In genomic region chr7:130904571-130905365, GRCm38 (mm10) we compare ENCODE assay signal across 24 mouse cellular contexts. TPM values are rescaled to one million over a fixed set of nuclear protein-coding genes. Genes with fewer than 3 reads are reported as not detected.
DNase-seq lines count a peak whose midpoint lies in the region; TF ChIP-seq lines count a peak whose summit lies in the region.
"Had no signal": no experiment of that assay in that cellular context is flagged by ENCODE, and none has a peak within 500 bp of the region (broad histone marks: within the 10 kb centered on the region; RNA-seq: fewer than 3 reads in every experiment).

No protein-coding gene starts in this region.

- no peaks in the 10 kb centered on the region for H3K9me3 ChIP-seq in CH12.LX (replicated peaks; ENCODE audit: low read length)
- H3K9me3 ChIP-seq: embryonic facial prominence, embryonic 12.5 days; forebrain, embryonic 12.5 days; heart, embryonic 10.5 days; hindbrain, embryonic 13.5 days had no signal

- H3K9ac ChIP-seq in CH12.LX (ENCODE audit: insufficient read depth, low read depth) = 0 out of 2 replicates have a peak overlapping the region, but pooled peaks have one; percentile 32
- H3K9ac ChIP-seq: embryonic facial prominence, embryonic 12.5 days; forebrain, embryonic 12.5 days; hindbrain, embryonic 13.5 days had no signal

- in situ Hi-C loops in CH12.LX (cut with MboI; ENCODE audit: low pct_ligation_motif_present, low pct_unique_long_range_greater_than_20kb, low sequenced_read_pairs) = no loop called here

- TF ChIP-seq EP300 in CH12.LX (IDR thresholded peaks at IDR 0.05; ENCODE audit: low read length) = no peak

- peaks cover 0 to 3% of the 10 kb centered on the region in 2 experiments for H3K36me3 ChIP-seq in CH12.LX (replicated peaks in 1 of 2; ENCODE audit: control insufficient read depth in 1 of 2, insufficient read depth in 1 of 2, low read length in 1 of 2)
- peaks cover 35% of the 10 kb centered on the region for H3K36me3 ChIP-seq in myocyte (ENCODE audit: control insufficient read depth, insufficient read depth)

- H3K79me2 ChIP-seq in CH12.LX (replicated peaks; ENCODE audit: control insufficient read depth, extremely low read depth, insufficient read depth, poor library complexity, severe bottlenecking) (no peaks in the 10 kb centered on the region), myocyte (ENCODE audit: control insufficient read depth, insufficient read depth) (no peaks in the 10 kb centered on the region)

- no peak overlapping the region for H3ac ChIP-seq in myocyte (ENCODE audit: control insufficient read depth, insufficient read length)

- no peak overlapping the region for H3K27ac ChIP-seq in CH12.LX (ENCODE audit: insufficient read depth, low read depth)
- H3K27ac ChIP-seq: embryonic facial prominence, embryonic 12.5 days; forebrain, embryonic 12.5 days; gastrocnemius, adult 2 months; heart, embryonic 10.5 days; hindbrain, embryonic 13.5 days; hindbrain, postnatal 0 days had no signal

- TF ChIP-seq CTCF in CH12.LX (conservative IDR thresholded peaks at IDR 0.05 in 1 of 2, IDR thresholded peaks at IDR 0.05 in 1 of 2; ENCODE audit: low read depth in 2 of 2, low read length in 2 of 2) = no peak

- DNase-seq in 3T3-L1 (ENCODE audit: low read depth, low spot score) = peak; percentile 31
- DNase-seq in CH12.LX (ENCODE audit: extremely low read depth) = no peak
- DNase-seq in NIH3T3 (ENCODE audit: low read depth) = peak; percentile 27
- no peak for DNase-seq in right cerebral cortex, postnatal 4 days
- DNase-seq in cerebellum, postnatal 10 days = no peak
- DNase-seq in urinary bladder, postnatal 4 days (ENCODE audit: low spot score in 2 of 2) = no peak
- DNase-seq: adrenal gland, adult 8-10 months; adrenal gland, postnatal 36 days; B cell, adult 2 months; cerebellum, adult 2 months; cerebellum, postnatal 25 days; gastrocnemius, adult 2 months; gastrocnemius, postnatal 25 days; heart, postnatal 10 days; heart, postnatal 4 days; kidney, adult 2 months had no signal

- H3K4me3 ChIP-seq in CH12.LX (replicated peaks in 1 of 3; ENCODE audit: low read depth in 2 of 3, low read length in 2 of 3, poor library complexity in 1 of 3) (peak overlapping the region in 1 of 3 experiments; percentile 11), myocyte (no peak overlapping the region)
- H3K4me3 ChIP-seq: embryonic facial prominence, embryonic 12.5 days; forebrain, embryonic 12.5 days; gastrocnemius, adult 2 months; heart, embryonic 10.5 days; hindbrain, embryonic 13.5 days had no signal

- H3K27me3 ChIP-seq in CH12.LX (replicated peaks) = peaks cover 2% of the 10 kb centered on the region
- H3K27me3 ChIP-seq in myocyte (ENCODE audit: control insufficient read depth, insufficient read depth, insufficient read length) = no peaks in the 10 kb centered on the region
- H3K27me3 ChIP-seq: embryonic facial prominence, embryonic 12.5 days; forebrain, embryonic 12.5 days; hindbrain, embryonic 13.5 days had no signal

- H3K4me2 ChIP-seq in CH12.LX (ENCODE audit: insufficient read depth, low read depth, poor library complexity, severe bottlenecking) (peak overlapping the region; percentile 46; the same call in 1 of the 2 replicates), myocyte (ENCODE audit: low read depth) (peak overlapping the region; percentile 49)
- H3K4me2 ChIP-seq: embryonic facial prominence, embryonic 12.5 days; forebrain, embryonic 12.5 days; hindbrain, embryonic 13.5 days had no signal

- dilution Hi-C loops in CH12.LX (cut with MboI; ENCODE audit: extremely low pct_ligation_motif_present, extremely low pct_unique_long_range_greater_than_20kb, low sequenced_read_pairs) = no loop called here

- H3K4me1 ChIP-seq in CH12.LX (ENCODE audit: control insufficient read depth in 1 of 2, insufficient read depth in 2 of 2) = peaks cover 8 to 10% of the 10 kb centered on the region in 2 experiments
- H3K4me1 ChIP-seq: embryonic facial prominence, embryonic 12.5 days; forebrain, embryonic 12.5 days; heart, embryonic 10.5 days; hindbrain, embryonic 13.5 days had no signal

- TF ChIP-seq POLR2A in CH12.LX (IDR thresholded peaks at IDR 0.05; ENCODE audit: low read depth, low read length) = no peak
- no peak for TF ChIP-seq POLR2A in myocyte (IDR thresholded peaks at IDR 0.05; ENCODE audit: insufficient read length, low read depth)

- TF ChIP-seq RAD21 in CH12.LX (IDR thresholded peaks at IDR 0.05; ENCODE audit: low read depth, low read length) = no peak

TF ChIP-seq in CH12.LX, 34 proteins besides CTCF, POLR2A, EP300 and RAD21:
- TF ChIP-seq KAT2A (IDR thresholded peaks at IDR 0.05; ENCODE audit: insufficient replicate concordance, low read length) = no peak
TF ChIP-seq in CH12.LX: peak in this region for 0.

TF ChIP-seq in myocyte, 11 proteins besides CTCF, POLR2A, EP300 and RAD21:
- TF ChIP-seq TCF3 (IDR thresholded peaks at IDR 0.05; ENCODE audit: insufficient read length, low read depth) (no peak), MYOD1 (IDR thresholded peaks at IDR 0.05; ENCODE audit: control insufficient read depth in 1 of 3, insufficient read length in 2 of 3, low read depth in 2 of 3) (no peak), USF1 (IDR thresholded peaks at IDR 0.05; ENCODE audit: low read depth) (no peak), E2F4 (IDR thresholded peaks at IDR 0.05; ENCODE audit: insufficient read depth) (no peak), CEBPB (IDR thresholded peaks at IDR 0.05; ENCODE audit: insufficient read depth, poor library complexity, severe bottlenecking) (peak; percentile 98), MAX (IDR thresholded peaks at IDR 0.05; ENCODE audit: low read depth) (no peak)
TF ChIP-seq in myocyte: peak in this region for 1.

RNA-seq across cellular contexts. Expression of gene Htra1, which starts 31.1 kb away (rescaled TPM):
- total RNA-seq in CH12.LX (2012; rRNA removed) (not detected in 2 replicates), CH12.LX (2014; rRNA removed) (not detected in 2 replicates)
- polyA plus RNA-seq in CH12.LX (2012; ENCODE audit: insufficient read length, low read depth) (not detected in 2 replicates), myocyte (2012; fragmentation: generic; extraction: Trizol) (176 TPM)
- total RNA-seq: granulocyte monocyte progenitor cell, adult 5-6 weeks had no signal
- polyA plus RNA-seq: CD4-positive, CD25-positive, alpha-beta regulatory T cell, adult 4 months had no signal

RNA-seq across cellular contexts. Expression of gene Plekha1, which starts 39.2 kb away (rescaled TPM):
- total RNA-seq in CH12.LX (2012; rRNA removed) (4.0 and 8.3 TPM in 2 replicates), CH12.LX (2014; rRNA removed) (0.23 and 0.26 TPM in 2 replicates)
- polyA plus RNA-seq in CH12.LX (2012; ENCODE audit: insufficient read length, low read depth) (0.25 and 0.36 TPM in 2 replicates), myocyte (2012; fragmentation: generic; extraction: Trizol) (13.4 TPM)

Comparison
In these comparisons a context has a peak if more than half of its experiments do, and no peak if none do; other contexts are left out.
1. DNase-seq: peak in 3T3-L1 (single experiment) and NIH3T3 (single experiment); none in CH12.LX (single experiment), right cerebral cortex, postnatal 4 days (single experiment), cerebellum, postnatal 10 days (0 of 2) and urinary bladder, postnatal 4 days (0 of 2).
2. RNA of gene Htra1, which starts 31.1 kb away (polyA plus RNA-seq): 176 TPM in myocyte (single experiment); not detected in CH12.LX; every median in the first group is over 100 times any median in the second.
3. RNA of gene Plekha1, which starts 39.2 kb away (polyA plus RNA-seq): 13.4 TPM in myocyte (single experiment); 0.25 to 0.36 TPM in CH12.LX; every median in the first group is over 10 times any median in the second.